Mouse (Mus musculus) testis, postnatal 10 days (tissue): ENCODE measurements around the gene Nepro.

Source experiments
- DNase-seq: peaks from one replicate; pipeline ENCODE4 v3.0.0; 2021; ENCODE audit warnings: low spot score

Nepro gene

GRCm38 (mm10) chr16:44703458-44703857, 20.6 kb upstream of the Nepro start:
- DNase-seq, result no peak

GRCm38 (mm10) chr16:44716305-44717140, 7.6 kb upstream of the Nepro start:
- DNase-seq, result no peak

- DNase-seq, result no peak
Measured at GRCm38 (mm10) chr16:44717141-44717634, 6.9 kb upstream of the Nepro start.

GRCm38 (mm10) chr16:44717838-44718237, 6.3 kb upstream of the Nepro start:
- DNase-seq, result no peak

- DNase-seq, result no peak
Measured at GRCm38 (mm10) chr16:44719349-44719748, 4.8 kb upstream of the Nepro start.

- DNase-seq, result no peak
Measured at GRCm38 (mm10) chr16:44720518-44720917, 3.6 kb upstream of the Nepro start.

- no peak for DNase-seq
Measured at GRCm38 (mm10) chr16:44722666-44723065, 1.4 kb upstream of the Nepro start.

GRCm38 (mm10) chr16:44724847-44725246, 746 bp downstream of the Nepro start:
- no peak for DNase-seq

- DNase-seq, result peak; percentile 76
Measured at GRCm38 (mm10) chr16:44725286-44726223, 1.5 kb downstream of the Nepro start.

GRCm38 (mm10) chr16:44727525-44727924, 3.4 kb downstream of the Nepro start:
- no peak for DNase-seq

- DNase-seq, result no peak
Measured at GRCm38 (mm10) chr16:44734059-44734458, 10.0 kb downstream of the Nepro start.

- DNase-seq, result no peak
Measured at GRCm38 (mm10) chr16:44735676-44736075, 11.6 kb downstream of the Nepro start.

- DNase-seq, result no peak
Measured at GRCm38 (mm10) chr16:44736118-44736517, 12.0 kb downstream of the Nepro start.

GRCm38 (mm10) chr16:44742753-44743152, 18.7 kb downstream of the Nepro start:
- DNase-seq, result no peak

GRCm38 (mm10) chr16:44745471-44745865, 21.4 kb downstream of the Nepro start:
- DNase-seq, result no peak

- DNase-seq, result peak; percentile 83
Measured at GRCm38 (mm10) chr16:44745866-44746562, 21.9 kb downstream of the Nepro start, which contains the start of gene Gtpbp8. Gene Gtpbp8, minus strand, starts transcription at chr16:44746363.

- DNase-seq, result no peak
Measured at GRCm38 (mm10) chr16:44748007-44748406, 23.9 kb downstream of the Nepro start.

- no peak for DNase-seq
Measured at GRCm38 (mm10) chr16:44757700-44758099, 33.6 kb downstream of the Nepro start.

GRCm38 (mm10) chr16:44761811-44762210, 37.7 kb downstream of the Nepro start:
- DNase-seq, result no peak

GRCm38 (mm10) chr16:44765555-44766319, 41.6 kb downstream of the Nepro start, which contains the start of gene Cd200r1:
Gene Cd200r1, plus strand, starts transcription at chr16:44765736.
- DNase-seq, result no peak

- DNase-seq, result no peak
Measured at GRCm38 (mm10) chr16:44766320-44766892, 42.3 kb downstream of the Nepro start.
